Mouse (Mus musculus) erythroblast, embryonic 14.5 days (primary cell): Measurements from ENCODE around the gene Mark4.

Experiments
- GATA1 ChIP-seq: IDR thresholded peaks from 2 replicates; pipeline ENCODE4 v1.6.1; 2012; ENCODE audit warnings: low read length, inconsistent platforms, mixed read lengths
- TAL1 ChIP-seq: IDR thresholded peaks from 3 replicates; pipeline ENCODE4 v1.6.1; 2012; ENCODE audit warnings: low read length, inconsistent platforms, mixed read lengths

GRCm38 (mm10) chr7:19495521-19496213 is 37.0 kb upstream of the Mark4 start:
- TF ChIP-seq GATA1 (no peak), TAL1 (no peak)
